Mouse (Mus musculus) embryonic fibroblast, embryonic 13.5 days (primary cell): ENCODE measurements around the gene Map2k6.

Source experiments
- CTCF ChIP-seq: IDR thresholded peaks from 2 replicates; pipeline ENCODE4 v1.5.1; 2011; ENCODE audit warnings: mild to moderate bottlenecking, control low read depth, low read length, moderate library complexity, borderline replicate concordance; ENCODE audit not compliant: insufficient read depth
- POLR2A ChIP-seq: IDR thresholded peaks from 2 replicates; pipeline ENCODE4 v1.6.1; 2011; ENCODE audit warnings: low read depth, mild to moderate bottlenecking, control low read depth, low read length, moderate library complexity

- no peak for TF ChIP-seq CTCF
- no peak for TF ChIP-seq POLR2A
Measured at GRCm38 (mm10) chr11:110534856-110535255, 135.9 kb downstream of the Map2k6 start.
